Mouse (Mus musculus) heart, adult 8-10 months (tissue): ENCODE measurements around the gene Ncapd2. TPM values are rescaled to one million over a fixed set of nuclear protein-coding genes. Genes with fewer than 3 reads are reported as not detected.

Source experiments
- DNase-seq: peaks from one replicate; pipeline ENCODE4 v3.0.0; 2022; ENCODE audit warnings: low spot score
- total RNA-seq, 4 experiments: library from RNA; stranded (reverse); gene quantifications; 2 replicates each; pipeline ENCODE4 v1.2.4; 2022

Gene Ncapd2
- total RNA-seq, 4 experiments from 2014 or later = 14.3 to 18.7 (median 15.6) TPM

- DNase-seq = no peak
Observed at GRCm38 (mm10) chr6:125213715-125214114, 22.2 kb upstream of the Ncapd2 start.

DNA sequence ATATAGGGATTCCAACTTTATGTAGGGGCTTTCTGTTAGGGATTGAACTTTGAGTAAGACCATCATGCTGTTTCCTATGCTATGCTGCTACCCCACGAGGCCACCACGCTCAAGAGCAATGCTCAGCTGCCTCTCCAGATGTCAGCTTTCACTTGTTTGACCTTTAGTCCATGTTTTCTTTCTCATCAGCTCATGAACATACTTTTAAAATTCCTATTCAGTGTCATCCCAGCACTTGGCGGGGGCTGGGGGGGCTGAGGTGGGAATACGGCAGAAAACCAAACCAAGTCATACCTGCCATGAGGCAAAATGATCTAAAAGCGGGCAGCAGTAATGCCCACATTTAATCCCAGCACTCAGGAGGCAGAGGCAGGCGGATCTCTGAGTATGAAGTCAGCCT lies 21.6 kb upstream of the Ncapd2 start:
- no peak for DNase-seq

DNA sequence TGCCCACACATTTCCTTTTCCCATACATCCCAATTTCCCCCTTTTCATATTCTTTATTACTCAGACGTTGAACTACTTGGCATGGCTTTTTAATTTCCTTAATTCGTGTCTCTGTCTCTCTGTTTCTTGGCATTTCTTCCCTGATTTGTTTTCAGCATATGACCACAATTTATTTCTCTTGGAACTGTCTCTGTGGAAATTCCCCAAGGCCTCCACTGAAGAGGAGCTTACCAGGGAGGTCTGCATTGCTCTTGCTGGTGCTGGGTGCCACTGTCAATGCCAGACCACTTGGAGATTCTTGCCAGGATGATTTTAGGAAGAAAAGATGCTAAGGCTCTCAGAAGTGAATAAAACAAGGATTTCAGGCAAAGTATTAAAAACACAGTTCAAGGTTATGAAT lies 21.1 kb upstream of the Ncapd2 start:
- DNase-seq = no peak

GRCm38 (mm10) chr6:125210436-125210835 lies 18.9 kb upstream of the Ncapd2 start:
- no peak for DNase-seq

DNA sequence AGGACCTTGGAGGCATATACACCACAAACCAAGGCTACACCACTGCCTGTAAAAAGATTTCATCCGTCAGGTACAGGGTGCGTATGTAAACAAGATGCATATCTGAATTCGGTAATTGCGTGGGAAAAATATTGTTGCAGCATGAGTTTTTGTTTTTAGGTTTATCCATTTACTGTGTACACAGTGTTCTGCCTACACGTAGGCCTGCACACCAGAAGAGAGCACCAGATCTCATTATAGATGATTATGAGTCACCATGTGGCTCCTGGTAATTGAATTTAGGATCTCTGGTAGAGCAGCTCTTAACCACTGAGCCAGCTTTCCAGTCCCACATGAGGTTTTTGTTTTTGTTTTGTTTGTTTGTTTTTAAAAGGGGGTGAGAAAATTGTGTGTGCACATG lies 5.7 kb upstream of the Ncapd2 start:
- DNase-seq = no peak

- peak; percentile 26 for DNase-seq
Observed at GRCm38 (mm10) chr6:125196301-125196700, 4.8 kb upstream of the Ncapd2 start.

- no peak for DNase-seq
Observed at GRCm38 (mm10) chr6:125195541-125196075, 4.1 kb upstream of the Ncapd2 start.

GRCm38 (mm10) chr6:125193390-125193789 lies 1.9 kb upstream of the Ncapd2 start:
- DNase-seq = no peak

DNA sequence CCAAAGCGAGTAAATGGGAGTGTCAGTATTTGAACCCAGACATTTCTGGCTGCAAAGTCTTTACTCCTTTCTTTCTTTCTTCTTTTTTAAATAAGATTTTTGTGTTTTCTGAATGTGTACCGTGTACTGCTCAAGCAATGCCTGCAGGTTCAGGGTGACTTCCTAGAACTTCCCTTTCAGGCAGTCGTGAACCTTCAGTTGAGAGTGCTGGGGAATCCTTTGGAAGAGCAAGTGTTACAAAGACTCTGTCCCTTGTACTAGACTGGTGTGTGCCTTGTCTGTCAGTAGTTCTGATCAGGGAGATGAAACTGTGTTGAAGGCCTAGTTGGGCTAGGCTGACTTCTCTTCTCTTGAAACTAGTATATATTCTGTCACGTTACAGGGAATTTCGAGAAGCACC lies 1.3 kb upstream of the Ncapd2 start:
- no peak for DNase-seq

DNA sequence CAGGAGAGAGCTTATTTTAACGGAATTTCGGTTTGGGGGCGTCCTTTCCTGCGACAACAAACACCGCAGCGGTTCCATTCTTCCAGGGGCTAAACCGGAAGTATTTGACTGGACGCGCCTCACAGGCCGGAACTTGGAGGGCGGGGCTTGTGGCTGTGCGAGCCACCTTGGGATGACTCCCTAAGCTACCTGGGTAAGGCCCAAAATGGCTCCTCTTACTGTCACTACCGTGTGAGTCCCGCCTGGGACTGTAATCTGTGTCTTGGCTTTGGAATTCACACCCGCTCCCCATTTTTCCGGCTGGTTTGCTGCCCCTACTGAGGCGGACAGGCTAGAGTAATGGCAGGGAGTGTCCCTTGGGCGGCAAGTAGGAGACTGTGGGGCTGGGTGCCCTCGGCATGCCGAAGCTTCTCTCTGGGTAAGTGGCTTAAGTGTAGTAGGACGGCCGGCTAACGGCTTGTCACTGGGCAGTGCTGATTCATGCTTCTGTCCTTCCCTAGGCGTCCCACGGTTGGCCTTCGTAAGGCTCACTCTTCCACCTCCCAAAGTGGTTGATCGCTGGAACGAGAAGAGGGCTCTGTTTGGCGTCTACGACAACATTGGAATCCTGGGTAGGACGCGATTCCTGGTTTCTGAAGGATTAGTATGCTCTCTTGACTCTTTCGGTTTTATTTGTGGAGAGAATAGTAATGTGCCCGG lies 664 bp upstream of the Ncapd2 start:
- peak; percentile 89 for DNase-seq

DNA sequence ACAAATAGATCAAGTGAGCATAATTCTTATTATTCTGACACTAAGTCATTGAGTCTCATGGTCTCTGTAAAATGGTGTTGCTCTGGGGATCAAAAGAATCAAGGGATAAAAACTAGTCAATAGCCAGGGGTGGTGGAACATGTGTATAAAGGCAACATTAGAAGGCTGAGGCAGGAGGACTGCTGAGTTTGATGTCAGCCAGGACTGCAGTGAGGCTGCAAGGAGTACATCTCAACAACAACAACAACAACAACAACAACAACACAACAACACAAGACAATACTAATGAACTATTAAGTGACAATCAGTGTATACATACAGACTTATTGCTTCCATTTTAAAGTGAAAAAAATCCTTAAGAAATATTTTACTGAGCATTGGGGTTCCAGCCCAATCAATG lies 685 bp downstream of the Ncapd2 start:
- no peak for DNase-seq

GRCm38 (mm10) chr6:125186203-125186602 lies 5.3 kb downstream of the Ncapd2 start:
- no peak for DNase-seq

GRCm38 (mm10) chr6:125182133-125182532 lies 9.4 kb downstream of the Ncapd2 start:
- no peak for DNase-seq

GRCm38 (mm10) chr6:125179601-125180000 lies 11.9 kb downstream of the Ncapd2 start:
- no peak for DNase-seq

GRCm38 (mm10) chr6:125175469-125175868 lies 16.0 kb downstream of the Ncapd2 start:
- DNase-seq = no peak

DNA sequence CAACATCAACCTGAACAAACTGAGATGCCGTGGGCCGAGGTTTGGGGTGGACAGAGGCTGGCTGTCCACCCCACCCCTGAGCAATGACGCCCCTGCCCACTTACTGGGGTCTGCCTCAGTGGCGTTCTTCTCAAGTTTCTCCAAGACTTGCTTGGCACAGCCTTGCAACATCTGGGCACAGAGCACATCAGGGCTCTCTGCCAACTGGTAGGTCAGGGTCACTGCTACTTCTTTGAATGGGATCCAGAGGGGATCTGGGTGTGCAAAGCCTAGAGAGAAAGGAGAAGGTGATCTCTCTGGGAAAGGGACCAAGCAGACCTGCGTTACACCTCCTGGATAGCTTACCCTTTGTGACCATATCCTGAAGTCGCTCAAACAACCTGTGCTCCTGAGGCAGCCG lies 18.2 kb downstream of the Ncapd2 start:
- DNase-seq = no peak

DNA sequence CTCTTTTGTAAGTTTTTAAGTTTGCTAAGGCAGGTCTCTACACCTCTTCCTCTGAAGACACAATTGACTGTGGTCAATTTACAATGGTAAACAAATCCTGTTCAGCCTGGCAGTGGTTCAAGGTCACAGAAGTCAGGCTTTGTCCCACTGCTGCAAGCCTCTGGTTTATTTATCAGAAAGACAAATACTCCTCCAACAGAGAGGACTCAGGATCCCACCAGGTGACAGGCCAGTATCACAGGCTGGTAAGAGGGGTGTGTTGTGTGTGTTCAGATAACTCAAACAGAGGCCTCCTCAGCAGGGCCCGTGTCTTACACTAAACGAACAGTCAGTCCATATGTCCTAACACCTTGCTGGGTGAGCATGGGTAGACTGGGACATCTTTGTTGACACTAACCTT lies 19.0 kb downstream of the Ncapd2 start:
- DNase-seq = no peak

GRCm38 (mm10) chr6:125170194-125170593 lies 21.3 kb downstream of the Ncapd2 start:
- DNase-seq = no peak

DNA sequence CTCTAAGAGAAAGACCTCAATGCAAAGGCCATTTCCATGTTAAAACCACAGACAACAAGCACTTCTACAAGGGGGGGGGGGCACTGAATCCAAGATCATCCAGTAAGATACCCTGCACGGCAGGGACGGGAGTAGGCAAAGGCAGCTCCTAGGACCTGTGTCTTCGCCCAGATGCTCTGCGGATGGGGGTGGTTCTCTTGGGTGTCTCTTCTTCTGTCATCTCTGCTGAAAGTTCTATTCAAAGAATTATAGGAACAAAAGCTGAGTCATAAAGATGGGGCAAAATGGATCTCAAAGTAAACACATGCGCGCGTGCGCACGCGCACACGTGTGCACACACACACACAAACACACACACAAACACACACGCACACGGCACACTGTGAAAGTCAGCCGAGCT lies 23.4 kb downstream of the Ncapd2 start:
- DNase-seq = no peak

DNA sequence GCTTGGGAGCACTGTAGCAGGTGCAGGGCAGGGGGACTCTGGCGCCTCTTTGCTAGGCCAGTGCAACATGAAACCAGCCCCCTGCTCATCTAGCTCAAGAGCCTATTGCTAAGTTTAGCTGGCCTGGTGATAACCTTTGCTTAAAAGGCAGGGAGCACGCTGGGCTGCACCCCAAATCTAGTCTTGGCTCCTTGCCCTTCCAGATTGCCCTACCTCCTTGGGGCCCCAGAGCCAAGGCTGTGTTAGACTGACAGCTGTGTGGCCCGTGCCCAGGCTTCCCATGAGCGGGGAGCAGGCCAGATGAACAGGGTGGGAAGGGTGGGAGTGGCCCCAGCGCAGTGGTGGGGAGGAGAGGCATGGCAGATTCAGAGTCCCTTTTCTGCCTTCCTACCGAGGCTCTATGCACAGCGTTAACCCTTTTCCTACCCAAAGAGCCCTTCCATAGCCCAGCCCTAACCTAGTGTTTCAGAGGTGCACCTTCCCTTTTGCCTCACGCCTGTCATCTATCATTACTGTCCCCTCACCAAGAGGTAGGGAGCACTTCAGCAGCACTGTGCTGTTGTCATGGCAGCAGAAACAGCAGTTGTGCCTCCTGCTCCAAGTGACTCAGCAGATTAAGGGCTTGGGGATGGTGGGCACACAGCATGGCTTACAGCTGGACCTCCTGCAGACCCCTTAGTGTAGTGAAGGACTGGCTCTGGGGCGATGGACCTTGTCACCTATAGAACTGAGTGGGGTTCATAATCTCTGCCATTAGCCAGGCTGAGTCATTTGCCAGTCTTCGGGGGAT lies 24.4 kb downstream of the Ncapd2 start:
- peak; percentile 72 for DNase-seq

DNA sequence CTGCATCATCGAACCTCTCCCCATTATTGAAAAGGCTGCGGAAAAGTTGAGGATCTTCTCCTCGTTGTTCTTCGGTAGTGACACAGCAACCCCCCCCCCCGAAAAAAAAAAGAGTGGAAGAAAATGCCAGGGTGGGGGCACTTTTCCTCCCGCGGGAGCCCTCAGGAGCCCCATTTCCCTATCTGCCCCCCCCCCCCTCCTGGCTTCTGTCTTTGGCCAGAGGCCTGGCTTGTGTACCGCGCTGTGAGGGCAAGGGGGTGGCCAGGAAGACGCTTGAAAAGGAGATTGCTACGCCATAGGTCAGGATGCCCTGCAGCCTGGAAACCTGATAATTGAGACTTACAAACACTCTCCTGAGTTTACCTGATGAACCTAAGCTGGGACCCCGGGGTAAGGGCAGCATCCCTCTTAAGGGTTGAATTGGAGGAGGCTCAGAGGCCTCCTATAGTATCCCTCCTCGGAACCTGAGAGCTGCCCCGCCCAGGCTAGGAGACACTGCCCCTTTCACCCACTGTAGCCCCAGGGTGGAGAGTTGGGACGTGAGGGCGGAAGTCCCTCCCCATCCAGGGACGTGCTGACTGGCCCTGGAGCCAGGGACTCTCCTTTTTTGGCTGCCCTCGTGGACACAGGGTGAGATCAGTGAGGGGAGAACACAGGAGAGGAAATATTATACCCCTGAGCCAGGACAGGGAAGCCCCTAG lies 25.3 kb downstream of the Ncapd2 start, which contains the start of gene Gapdh:
Gene Gapdh (minus strand): TSS at position 417 of the 701 bp plus-strand sequence.
- peak; percentile 93 for DNase-seq

DNA sequence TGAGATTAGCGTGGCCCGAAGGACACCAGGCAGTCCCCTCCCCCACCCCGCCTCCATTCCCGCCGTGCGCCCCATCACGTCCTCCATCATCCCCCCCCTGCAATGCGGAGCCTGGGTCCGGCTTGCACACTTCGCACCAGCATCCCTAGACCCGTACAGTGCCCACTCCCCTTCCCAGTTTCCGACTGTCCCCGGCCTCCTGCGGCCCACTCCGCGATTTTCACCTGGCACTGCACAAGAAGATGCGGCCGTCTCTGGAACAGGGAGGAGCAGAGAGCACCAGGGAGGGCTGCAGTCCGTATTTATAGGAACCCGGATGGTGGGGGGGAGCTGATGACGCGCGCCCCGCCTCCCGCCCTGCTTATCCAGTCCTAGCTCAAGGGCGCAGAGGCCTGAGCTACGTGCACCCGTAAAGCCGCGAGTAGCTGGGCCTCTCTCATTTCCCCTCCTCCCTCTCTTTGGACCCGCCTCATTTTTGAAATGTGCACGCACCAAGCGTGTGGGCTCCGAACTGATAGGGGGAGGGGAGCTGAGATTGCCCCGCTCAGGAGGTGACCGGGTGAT lies 26.1 kb downstream of the Ncapd2 start:
- peak; percentile 97 for DNase-seq
